Mouse (Mus musculus): ENCODE data around the gene Mmp28. TPM values are rescaled to one million over a fixed set of nuclear protein-coding genes. Genes with fewer than 3 reads are reported as not detected.

Mmp28 gene
- total RNA-seq, 2 experiments from 2014 or later, result 3.4 to 4.0 TPM

- intact Hi-C loops (cut with DNase I), result no loop called here
- DNase-seq (ENCODE audit: extremely low spot score in 1 of 2, low spot score in 2 of 2), result no peak
Measured at GRCm38 (mm10) chr11:83417708-83418107, 45.2 kb downstream of the Mmp28 start.

- intact Hi-C loops (cut with DNase I), result no loop called here
- DNase-seq (ENCODE audit: extremely low spot score in 1 of 2, low spot score in 2 of 2), result no peak
Measured at GRCm38 (mm10) chr11:83417080-83417479, 45.8 kb downstream of the Mmp28 start.

DNA sequence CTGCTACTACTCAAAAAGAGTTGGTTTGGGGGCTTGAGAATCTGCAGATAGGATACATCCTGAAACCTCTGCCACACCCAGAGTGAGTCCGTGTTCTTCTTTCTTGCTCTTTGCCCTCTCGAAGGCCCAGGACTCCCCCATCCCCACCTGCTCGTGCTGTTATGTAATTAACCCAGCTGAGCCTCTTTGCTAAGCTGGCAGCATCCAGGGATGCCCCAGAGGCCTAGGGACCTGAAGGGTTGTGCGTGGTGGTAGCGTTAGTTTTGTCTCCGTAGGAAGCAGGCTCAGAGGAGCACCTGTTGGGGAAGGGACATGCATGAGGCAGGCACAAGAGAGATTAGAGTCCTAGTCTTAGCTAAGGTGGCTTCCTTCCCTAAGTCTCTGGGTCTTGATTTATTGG, 52.4 kb downstream of the Mmp28 start:
- intact Hi-C loops (cut with DNase I), result no loop called here
- no peak for DNase-seq (ENCODE audit: extremely low spot score in 1 of 2, low spot score in 2 of 2)

DNA sequence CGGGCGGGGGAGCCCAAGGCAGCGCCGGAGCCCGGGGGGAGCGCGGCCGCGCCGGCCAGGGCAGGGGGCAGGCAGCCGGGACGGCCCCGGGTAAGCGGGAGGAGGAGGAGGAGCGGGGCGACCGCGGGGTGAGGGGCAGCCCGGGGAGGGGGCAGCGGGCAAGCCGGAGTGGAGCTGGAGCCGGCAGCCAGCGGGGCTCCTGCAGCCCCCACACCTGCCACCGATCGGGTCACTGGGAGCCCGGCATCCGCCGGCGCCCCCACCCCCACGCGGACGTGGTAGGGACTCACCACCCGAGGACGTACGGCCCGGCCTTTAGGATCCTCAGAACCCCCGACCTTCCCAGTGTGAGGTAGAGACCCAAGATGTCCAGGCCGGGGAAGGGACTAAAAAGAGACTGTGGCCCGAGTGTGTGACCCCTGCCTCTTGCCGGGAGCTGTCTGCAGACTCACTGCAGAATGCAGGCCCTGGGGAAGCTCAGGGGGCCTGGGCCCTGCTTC, 53.0 kb downstream of the Mmp28 start:
- intact Hi-C loops (cut with DNase I), result loop anchor here (5.0 kb wide), 1 partner anchor 43 kb away; no protein-coding TSS in a partner anchor
- DNase-seq (ENCODE audit: extremely low spot score in 1 of 2, low spot score in 2 of 2), result peak in 1 of 2 experiments; percentile 49

- peak in 1 of 2 experiments; percentile 62 for DNase-seq (ENCODE audit: extremely low spot score in 1 of 2, low spot score in 2 of 2)
- intact Hi-C loops (cut with DNase I), result loop anchor here (5.0 kb wide), 1 partner anchor 42 kb away; no protein-coding TSS in a partner anchor
Measured at GRCm38 (mm10) chr11:83409087-83409754, 53.6 kb downstream of the Mmp28 start, which contains the start of gene Rasl10b. Rasl10b (plus strand) TSS chr11:83409137.

DNA sequence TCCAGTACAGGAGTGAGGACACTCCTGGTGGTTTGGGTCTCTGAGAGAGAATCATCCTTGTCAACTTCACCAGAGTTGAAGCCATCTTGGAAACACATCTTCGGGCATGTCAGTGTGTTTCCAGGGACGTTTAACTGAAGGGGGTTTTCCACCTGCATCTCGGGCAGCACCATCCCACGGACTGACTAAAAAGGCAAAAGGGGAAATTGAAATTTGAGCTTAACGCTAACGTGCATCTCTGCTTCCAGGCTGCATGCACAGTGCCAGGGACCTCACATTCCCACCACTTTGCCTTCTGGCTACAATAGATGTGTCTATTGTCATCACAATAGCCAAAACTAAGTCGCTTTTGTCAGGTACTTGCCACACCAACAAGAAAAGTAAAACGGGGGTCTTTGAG, 54.6 kb downstream of the Mmp28 start:
- no peak for DNase-seq (ENCODE audit: extremely low spot score in 1 of 2, low spot score in 2 of 2)
- intact Hi-C loops (cut with DNase I), result loop anchor here (5.0 kb wide), 1 partner anchor 41 kb away; no protein-coding TSS in a partner anchor

DNA sequence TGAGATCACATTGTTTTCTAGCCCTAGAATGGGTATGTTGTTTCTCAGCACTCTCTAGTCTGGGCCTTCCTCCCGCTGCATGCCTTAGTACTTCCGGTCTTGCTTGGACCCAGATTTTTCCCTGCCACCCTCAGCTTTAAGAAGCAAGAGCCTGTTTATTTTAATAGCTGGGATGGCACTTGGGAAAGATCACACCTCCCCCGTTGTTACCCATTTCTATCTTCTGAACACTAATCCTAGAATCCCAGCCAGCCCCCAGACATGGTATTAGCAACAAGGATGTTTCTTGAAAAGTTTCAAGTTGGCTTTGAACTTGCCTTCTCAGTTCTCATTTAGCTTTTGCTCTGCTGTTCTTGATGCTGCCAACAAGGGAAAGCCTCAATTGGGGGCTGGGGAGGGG, 56.5 kb downstream of the Mmp28 start:
- intact Hi-C loops (cut with DNase I), result loop anchor here (5.0 kb wide), 1 partner anchor 39 kb away; no protein-coding TSS in a partner anchor
- DNase-seq (ENCODE audit: extremely low spot score in 1 of 2, low spot score in 2 of 2), result no peak

DNA sequence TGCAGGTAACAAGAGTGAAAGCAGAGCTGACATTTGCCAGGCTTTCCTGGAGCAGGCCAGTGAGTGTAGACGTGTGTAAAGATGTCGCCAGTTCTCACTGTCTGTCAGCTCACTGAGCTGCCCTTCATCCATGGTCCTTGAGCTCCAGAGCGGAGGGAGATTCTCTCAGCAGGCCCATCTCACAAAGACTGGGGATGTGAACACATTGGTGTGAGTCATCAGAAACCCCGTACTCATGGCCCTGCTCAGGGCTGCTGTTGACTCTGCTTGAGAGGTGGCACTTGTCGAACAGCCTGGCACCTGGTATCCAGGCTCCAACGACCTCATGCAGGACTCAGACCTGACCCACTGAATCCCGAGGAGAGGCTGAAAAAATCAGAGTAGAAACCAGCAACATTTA, 59.1 kb downstream of the Mmp28 start:
- intact Hi-C loops (cut with DNase I), result no loop called here
- DNase-seq (ENCODE audit: extremely low spot score in 1 of 2, low spot score in 2 of 2), result no peak

DNA sequence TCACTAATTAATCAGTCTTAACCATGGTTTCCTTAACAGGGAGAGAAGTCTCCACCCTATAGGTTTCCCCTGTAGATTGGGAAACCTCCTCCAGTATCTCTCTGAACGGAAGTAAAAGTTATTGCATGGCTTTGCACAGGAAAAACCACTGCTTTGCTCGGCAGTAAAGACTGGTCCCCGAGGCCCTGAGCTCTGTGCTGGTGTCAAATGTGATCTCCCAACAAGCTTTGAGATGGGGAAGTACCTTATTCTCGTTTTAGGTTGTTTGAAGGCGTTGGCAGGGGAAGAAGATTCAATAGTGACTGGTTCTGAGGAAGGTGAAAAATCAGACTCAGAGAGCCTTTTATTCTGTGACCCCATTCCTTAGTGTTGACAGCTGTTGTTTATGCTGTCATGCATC, 64.1 kb downstream of the Mmp28 start:
- no peak for DNase-seq (ENCODE audit: extremely low spot score in 1 of 2, low spot score in 2 of 2)
- intact Hi-C loops (cut with DNase I), result no loop called here

DNA sequence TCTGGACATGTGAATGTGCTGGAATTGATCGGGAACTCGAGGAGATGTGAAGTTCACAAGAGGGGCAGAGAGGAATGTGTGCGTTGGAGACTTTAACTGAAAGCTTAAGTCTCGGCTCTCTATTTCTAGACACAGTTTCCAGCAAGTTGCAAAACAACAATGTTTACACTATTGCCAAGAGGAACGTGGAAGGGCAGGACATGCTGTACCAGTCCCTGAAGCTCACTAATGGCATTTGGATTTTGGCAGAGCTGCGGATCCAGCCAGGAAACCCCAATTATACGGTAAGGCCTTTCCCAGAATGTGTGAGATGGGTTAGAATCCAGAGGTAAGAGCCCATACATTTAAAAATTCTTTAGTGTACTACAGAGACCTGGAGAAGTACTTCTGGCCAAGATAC, 65.2 kb downstream of the Mmp28 start:
- DNase-seq (ENCODE audit: extremely low spot score in 1 of 2, low spot score in 2 of 2), result no peak
- intact Hi-C loops (cut with DNase I), result no loop called here

DNA sequence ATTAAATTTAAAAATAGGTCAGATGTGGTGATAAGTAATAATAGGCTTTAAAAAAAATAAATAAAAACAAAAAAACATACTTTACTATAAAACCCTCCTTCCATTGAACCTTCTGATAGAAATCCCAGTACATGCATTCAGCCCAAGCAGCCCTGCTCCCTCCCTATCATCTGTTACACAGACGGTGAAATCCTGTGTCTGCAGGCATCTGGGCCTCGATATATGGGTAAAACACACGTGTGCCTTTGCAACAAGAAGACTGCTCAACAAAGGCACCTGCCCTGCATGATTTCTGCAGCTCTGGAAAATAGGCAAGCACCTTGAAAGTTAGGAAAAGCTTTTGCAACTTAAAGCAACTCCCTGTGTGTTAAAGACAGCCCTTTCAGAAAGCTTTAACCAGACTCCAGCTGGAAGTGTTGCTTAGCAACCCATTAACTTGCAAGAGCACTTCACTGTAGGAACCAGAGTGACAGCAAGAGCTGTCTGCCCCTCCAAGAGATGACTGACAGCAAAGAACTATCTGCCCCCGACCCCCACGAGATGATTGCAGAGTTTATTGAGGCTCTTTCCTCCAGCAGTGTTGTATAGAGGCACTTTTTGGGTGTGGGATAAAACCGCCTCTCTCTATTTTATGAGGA, 68.0 kb downstream of the Mmp28 start:
- no peak for DNase-seq (ENCODE audit: extremely low spot score in 1 of 2, low spot score in 2 of 2)
- intact Hi-C loops (cut with DNase I), result no loop called here

DNA sequence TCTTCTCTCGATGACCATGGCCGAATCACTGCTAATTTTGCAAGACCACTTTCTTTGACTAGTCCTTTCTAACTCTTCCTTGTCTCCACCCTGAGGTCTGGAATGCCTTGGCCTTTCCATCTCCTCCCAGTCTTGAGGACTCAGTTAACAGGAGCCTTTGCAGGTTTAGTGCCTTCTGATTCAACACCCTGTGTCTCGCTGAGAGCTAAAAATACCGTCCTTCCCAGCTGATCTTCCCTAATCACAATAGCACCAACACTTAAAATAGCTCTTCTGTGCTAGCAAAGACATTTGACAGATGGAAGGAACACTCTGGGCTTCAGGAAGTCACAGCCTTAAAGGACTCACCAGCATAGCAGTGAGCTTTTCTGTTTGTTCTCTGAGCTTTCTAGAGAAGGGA, 69.8 kb downstream of the Mmp28 start:
- no peak for DNase-seq (ENCODE audit: extremely low spot score in 1 of 2, low spot score in 2 of 2)

More for the DNA sequence above, 69.8 kb downstream of the Mmp28 start:
- intact Hi-C loops (cut with DNase I), result no loop called here

Other genes with a start within 250 kb of the Mmp28 start
- under 1 TPM in 1 of 2 experiments, not detected in 1; 0.11 TPM for gene Slfn14, start 176.3 kb downstream of the Mmp28 start, total RNA-seq (2021)
- gene Ap2b1, start 164.0 kb downstream of the Mmp28 start, total RNA-seq (2021), result 100 to 1,000 TPM; 326 to 342 TPM
- gene Pex12, start 160.5 kb downstream of the Mmp28 start, total RNA-seq (2021), result 10 to 100 TPM in 1 of 2 experiments, 1 to 10 TPM in 1; 7.2 to 11.8 TPM
- gene Rasl10b, start 53.9 kb downstream of the Mmp28 start, total RNA-seq (2021), result 100 to 1,000 TPM; 191 to 201 TPM
- gene Gas2l2, start 33.6 kb downstream of the Mmp28 start, total RNA-seq (2021), result under 1 TPM in 1 of 2 experiments, not detected in 1; 0.18 TPM
- gene 1700020L24Rik, start 25.4 kb downstream of the Mmp28 start, total RNA-seq (2021), result not detected
- gene Taf15, start 10.0 kb upstream of the Mmp28 start, total RNA-seq (2021), result 10 to 100 TPM; 68.8 to 71.9 TPM
- not detected for gene Heatr9, start 59.1 kb upstream of the Mmp28 start, total RNA-seq (2021)
- gene Ccl5, start 67.4 kb upstream of the Mmp28 start, total RNA-seq (2021), result not detected
- 1 to 10 TPM; 1.5 to 3.6 TPM for gene Ccl9, start 115.6 kb upstream of the Mmp28 start, total RNA-seq (2021)
- gene Ccl6, start 130.0 kb upstream of the Mmp28 start, total RNA-seq (2021), result 1 to 10 TPM in 1 of 2 experiments, under 1 TPM in 1; 0.97 to 1.6 TPM
- not detected for gene Rpl9-ps1, start 182.6 kb upstream of the Mmp28 start, total RNA-seq (2021)
- gene Ccl3, start 186.3 kb upstream of the Mmp28 start, total RNA-seq (2021), result under 1 TPM in 1 of 2 experiments, not detected in 1; 0.81 TPM
- gene Ccl4, start 199.5 kb upstream of the Mmp28 start, total RNA-seq (2021), result not detected
- gene Wfdc17, start 240.9 kb upstream of the Mmp28 start, total RNA-seq (2021), result not detected
- 1 to 10 TPM in 1 of 2 experiments, under 1 TPM in 1; 0.75 to 1.3 TPM for gene Wfdc18, start 245.9 kb upstream of the Mmp28 start, total RNA-seq (2021)